Mouse (Mus musculus): ENCODE measurements around the gene Olfr902.
"Not testable (repeated sequence)": the region's sequence is repeated elsewhere in the genome, so short reads cannot be mapped to it uniquely, and the experiment has no call there.

Olfr902 gene

GRCm38 (mm10) chr9:38447352-38447751, at the start of gene Olfr902:
Gene Olfr902, plus strand, starts transcription at chr9:38447652.
- DNase-seq, result no peak

- no peak for DNase-seq
Measured at GRCm38 (mm10) chr9:38401398-38401797, 46.1 kb upstream of the Olfr902 start, which contains the start of gene Olfr147. Gene Olfr147, plus strand, starts transcription at chr9:38401698.

DNA sequence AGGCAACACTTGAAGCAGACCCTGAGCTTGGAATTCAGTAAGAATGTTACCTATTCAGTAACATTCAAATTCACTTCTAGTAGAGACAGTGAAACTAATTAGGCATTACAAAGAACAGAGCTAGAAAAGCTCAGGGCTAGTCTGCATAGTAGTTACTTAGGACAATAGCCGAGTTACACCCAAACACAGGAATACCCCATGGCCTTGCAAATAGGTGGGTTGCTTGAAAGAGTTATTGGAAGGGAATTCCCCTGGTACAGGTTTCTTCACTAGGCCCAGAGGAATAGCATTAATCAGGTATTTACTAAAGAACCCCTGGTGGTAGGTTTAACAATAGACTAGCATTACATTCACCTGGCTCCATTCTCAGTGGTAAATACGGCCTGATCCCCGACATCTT, 40.0 kb upstream of the Olfr902 start:
- not testable (repeated sequence) for DNase-seq

DNA sequence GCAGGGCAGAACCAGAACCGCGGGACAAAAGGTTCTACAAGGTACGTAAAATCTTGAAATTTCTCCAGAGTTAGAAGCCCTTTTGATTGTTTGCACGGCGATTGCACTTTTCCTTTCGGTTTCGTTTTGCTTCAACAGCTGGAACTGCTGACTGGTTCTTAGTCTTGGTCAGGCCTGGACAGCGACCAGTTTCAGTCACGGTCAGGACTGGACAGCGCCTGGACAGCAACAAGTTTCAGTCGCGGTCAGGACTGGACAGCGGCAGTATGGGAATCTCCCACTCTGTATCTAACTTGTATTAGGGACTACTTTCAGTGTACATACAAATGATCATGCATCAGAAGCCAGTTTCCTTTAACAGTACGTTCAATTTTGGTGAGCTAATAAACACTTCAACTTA, 34.0 kb upstream of the Olfr902 start:
- not testable (repeated sequence) for DNase-seq

DNA sequence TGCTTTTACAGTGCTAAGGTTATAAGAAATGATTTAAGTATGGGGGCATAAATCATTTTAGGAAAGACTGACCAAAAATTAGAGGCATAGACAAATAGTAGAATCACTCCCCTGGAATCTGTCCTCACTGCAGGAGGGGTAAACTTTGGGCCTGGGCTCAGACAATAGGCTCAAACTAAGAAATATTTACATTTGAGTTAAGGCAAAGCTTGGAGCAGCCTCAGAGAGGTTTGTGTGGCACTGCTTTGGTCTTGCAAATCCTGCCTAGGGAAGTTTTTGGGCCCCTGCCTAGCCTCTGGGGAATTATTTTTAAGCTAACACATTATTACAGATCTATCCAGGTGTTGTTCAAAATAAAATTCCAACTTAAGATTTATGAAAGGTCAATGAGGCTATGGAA, 23.7 kb upstream of the Olfr902 start:
- DNase-seq, result no peak

GRCm38 (mm10) chr9:38427026-38427425, 20.4 kb upstream of the Olfr902 start:
- DNase-seq, result no peak

DNA sequence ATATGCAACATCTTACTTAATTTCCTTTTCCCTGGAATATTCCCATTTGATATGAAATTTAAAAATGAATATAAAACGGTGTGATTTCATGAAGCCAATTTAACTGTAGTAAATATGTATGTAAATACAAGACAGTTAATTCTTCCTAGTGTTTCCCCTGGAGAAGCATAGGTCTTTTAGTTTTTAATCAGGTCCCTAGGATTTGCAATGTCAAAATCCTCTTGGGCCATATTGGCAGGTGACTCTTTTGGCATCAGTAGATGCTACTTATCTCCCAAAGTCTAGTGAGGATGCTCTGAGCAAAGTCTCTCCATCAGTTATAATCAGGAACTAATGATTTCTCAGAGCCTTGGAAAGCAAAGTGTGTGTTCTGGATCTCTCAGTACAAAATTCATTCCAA, 18.3 kb upstream of the Olfr902 start, which contains the start of gene Olfr901:
Gene Olfr901, plus strand, starts transcription at position 301 of the 400 bp plus-strand sequence.
- no peak for DNase-seq

- no peak for DNase-seq
Measured at GRCm38 (mm10) chr9:38462844-38463243, 15.4 kb downstream of the Olfr902 start, which contains the start of gene Olfr904. Gene Olfr904, plus strand, starts transcription at chr9:38463144.

GRCm38 (mm10) chr9:38470807-38471206, 23.4 kb downstream of the Olfr902 start, which contains the start of gene Olfr905:
Gene Olfr905, plus strand, starts transcription at chr9:38471107.
- no peak for DNase-seq

GRCm38 (mm10) chr9:38486785-38487184, 39.3 kb downstream of the Olfr902 start, which contains the start of gene Olfr906:
Gene Olfr906, plus strand, starts transcription at chr9:38487085.
- no peak for DNase-seq

DNA sequence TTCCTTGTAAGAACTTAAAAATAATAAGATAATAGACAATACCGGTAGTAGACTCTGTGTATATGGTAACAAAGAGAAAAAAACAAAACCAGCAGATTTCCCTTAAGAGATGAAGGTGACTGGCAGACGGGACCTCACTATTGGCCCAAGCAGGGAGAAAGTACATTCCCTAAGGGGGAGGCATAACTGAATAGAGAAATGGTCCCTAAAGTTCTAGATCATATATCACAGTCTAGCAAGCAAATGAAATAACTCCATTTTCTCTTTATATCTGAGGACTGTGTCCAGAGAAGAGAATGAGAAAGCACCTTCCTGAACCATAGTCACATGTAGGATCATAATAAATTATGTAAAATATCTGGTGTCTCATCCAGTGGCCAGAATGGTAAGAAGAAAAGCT, 48.0 kb downstream of the Olfr902 start, which contains the start of gene Olfr907:
Gene Olfr907, plus strand, starts transcription at position 301 of the 400 bp plus-strand sequence.
- DNase-seq, result no peak
